Mouse (Mus musculus) right cerebral cortex, postnatal 10 days (tissue): ENCODE measurements around the gene Birc7.

ENCODE experiments used
- DNase-seq, 2 experiments: peaks; one replicate each; pipeline ENCODE4 v3.0.0; 2021; ENCODE audit warnings: low spot score in 2 of 2

Birc7 gene

DNA sequence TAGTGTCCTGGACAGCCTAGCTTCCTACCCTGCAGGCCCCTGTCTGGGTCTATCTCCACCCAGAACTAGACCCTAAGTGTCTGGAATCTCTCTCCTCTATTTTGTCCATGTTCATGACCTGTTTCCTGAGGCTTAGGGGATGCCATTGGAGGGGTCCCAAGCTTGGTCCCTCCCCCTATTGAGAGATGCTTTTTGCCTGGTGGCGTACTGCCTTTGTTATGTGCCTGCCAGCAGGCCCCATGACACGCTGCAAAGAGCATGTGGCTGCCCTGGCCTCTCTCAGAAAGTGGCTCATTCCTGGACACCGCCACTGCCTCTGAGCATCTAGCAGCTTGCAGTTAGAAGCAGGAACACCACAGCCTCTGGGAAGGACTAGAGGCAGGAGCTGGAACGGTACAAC lies at the start of gene Birc7:
Gene Birc7 (plus strand): TSS at position 301 of the 400 bp plus-strand sequence.
- DNase-seq: no peak

GRCm38 (mm10) chr2:180879365-180880067 lies 49.3 kb upstream of the Birc7 start:
- peak; percentile 90 to 95 for DNase-seq

DNA sequence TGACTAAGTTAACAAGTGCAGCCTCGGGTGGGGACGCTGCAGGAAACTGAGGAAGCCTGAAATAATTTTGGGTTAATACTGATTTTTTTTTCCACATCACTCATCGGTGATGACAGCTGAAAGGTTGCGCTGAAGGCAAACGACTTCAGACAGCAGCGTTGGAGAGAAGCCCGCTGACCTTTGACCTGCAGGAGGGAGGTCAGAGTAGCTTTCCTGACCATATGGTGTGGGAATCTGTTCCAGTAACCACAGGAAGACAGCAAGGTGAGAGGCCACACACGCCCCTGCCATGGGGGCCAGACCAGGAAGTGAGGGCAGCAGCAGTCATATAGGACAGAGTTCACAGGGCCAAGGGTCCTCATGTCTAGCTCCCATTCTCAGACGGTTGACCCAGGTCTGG lies 47.5 kb upstream of the Birc7 start:
- no peak for DNase-seq

DNA sequence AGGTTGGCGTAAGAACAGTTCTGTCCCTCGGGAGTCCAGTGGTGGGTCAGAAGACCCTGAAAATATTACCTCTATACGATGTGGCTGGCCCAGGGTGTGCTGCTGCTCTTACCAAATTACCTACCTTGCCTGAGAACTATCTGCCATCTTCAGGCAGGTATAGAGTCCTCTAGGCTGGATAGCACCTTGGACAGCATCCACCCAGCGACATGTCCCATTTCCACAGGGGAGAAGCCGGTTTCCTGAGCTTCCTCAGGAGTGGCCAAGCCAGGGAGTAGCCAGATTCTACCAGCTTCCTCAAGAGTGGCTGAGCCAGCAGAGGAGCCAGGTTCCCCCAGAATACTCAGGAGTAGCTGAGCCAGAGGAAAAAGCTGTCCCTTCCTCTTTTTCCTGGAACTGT lies 43.6 kb upstream of the Birc7 start:
- no peak for DNase-seq

DNA sequence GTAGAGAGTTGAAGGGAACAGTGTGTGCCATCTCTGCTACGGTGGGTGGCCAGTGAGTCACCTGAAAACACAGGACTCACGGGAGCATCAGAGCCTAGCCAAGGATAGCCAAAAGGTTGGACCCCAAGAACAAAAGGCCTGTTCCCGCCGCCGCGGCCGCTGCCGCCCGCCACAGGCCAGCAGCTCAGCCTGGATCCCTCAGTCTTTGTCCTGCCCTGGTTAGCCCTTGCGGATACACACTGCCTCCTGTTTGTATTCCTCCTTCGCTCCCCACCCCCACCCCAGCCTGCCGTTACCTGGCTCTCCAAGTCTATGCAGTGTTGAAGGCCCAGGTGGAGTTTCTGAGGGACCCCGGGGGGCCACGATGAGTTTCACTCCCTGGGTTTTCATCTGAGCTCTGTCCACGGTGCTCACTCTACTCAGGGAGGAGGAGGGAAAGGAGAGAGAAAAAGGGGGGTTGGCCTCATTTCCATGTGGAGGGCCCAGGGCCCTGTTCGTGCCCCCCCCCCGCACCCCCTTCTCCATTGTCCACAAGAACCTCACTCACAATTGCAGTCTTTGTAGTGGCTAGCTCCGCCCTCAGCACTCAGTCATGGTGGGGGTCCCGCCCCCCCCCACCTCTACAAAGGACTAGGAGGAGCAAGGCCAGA lies 39.4 kb upstream of the Birc7 start:
- DNase-seq: peak in 1 of 2 experiments; percentile 20

DNA sequence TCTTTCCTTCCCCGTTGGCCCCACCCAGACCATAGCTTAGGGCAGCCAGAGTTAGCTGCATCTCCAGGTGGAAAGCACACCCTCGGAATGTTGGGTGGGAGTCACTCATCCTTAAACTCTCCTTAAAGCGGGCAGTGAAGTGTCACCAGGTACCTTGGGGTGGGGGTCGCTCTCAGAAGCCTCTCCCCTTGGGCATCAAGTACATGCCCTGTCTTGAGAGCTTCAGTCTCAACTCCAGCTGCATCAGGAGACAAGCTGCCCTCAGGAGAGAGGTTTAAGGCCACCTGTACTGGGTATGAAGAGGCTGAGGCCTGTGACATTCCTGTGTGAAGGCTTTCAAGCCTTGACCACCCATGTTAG lies 38.9 kb upstream of the Birc7 start:
- DNase-seq: no peak

GRCm38 (mm10) chr2:180890422-180891074 lies 38.3 kb upstream of the Birc7 start:
- peak; percentile 52 to 70 for DNase-seq

GRCm38 (mm10) chr2:180891075-180891834 lies 37.6 kb upstream of the Birc7 start:
- peak; percentile 88 to 92 for DNase-seq

DNA sequence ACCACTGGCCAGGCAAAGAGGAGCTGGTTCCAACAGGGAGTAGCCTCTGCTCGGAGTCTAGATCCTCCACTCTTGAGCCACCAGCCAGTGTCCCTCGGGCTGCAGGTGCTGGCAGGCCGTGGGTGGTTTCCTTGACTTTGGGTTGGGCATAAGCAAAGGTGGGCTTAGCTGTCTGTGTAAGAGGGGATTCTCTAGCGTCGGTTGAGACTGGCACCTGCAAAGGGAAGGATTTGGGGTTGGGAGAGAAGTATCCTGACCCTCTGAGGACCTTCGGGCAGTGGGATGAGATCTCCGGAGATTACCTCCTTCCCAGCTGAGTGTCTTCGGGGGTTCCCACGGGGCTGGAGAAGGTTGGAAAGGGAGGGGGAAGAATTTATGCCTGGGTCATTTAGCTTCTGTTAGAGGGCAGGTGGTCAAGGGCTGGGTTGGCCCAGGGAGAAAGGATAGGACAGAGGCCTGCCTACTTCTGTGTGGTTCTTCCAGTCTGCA lies 36.9 kb upstream of the Birc7 start:
- peak in 1 of 2 experiments; percentile 41 for DNase-seq

- DNase-seq: peak; percentile 97
Observed at GRCm38 (mm10) chr2:180892841-180893521, 35.8 kb upstream of the Birc7 start.

DNA sequence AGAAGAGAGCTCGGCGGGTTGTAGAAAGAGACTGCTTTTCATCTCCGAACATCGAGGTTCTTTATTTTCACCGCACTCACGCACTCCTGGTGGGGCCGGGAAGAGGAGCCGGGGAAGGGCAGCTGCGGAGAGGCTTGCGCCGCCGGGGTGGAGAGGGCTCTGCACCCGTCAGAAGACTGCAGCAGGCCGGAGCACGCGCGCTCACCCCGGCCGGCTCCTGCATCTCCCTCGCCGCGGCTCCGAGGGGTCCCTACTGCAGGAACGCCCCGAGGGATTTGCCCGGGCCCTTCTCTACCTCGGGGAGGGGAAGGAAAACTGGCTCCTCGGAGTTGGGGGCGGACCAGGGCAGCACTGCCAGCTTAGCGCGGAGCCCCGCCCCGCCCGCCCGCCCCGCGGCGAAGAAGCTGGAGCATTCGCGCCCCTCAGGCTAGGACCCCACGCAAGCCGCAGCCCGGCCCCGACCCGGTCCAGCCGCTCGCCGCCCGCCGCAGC lies 35.2 kb upstream of the Birc7 start:
- DNase-seq: peak; percentile 66 to 67

DNA sequence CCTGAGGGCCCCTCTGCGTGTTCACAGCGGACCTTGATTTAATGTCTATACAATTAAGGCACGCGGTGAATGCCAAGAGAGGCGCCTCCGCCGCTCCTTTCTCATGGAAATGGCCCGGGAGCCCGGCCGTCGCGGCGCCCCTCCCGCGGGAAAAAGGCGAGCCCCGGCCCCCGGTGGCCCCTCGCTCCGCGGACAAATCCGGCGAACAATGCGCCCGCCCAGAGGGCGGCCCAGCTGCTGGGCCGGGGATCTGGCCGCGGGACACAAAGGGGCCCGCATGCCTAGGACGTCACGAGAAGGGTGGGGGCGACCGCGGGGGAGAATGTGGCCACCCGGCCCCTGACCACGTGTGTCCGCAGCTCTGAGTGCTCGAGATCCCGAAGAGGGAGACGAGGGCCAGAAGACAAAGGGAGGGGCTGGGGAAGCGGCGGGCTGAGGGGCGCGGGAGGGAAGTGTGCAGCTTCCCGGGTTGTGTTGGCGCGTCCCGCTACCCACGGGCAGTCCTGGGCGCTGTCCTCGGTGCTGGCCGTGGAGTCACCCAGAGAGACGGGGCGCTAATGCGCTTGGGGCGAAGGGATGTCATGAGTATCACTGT lies 34.7 kb upstream of the Birc7 start:
- DNase-seq: peak; percentile 71 to 78

DNA sequence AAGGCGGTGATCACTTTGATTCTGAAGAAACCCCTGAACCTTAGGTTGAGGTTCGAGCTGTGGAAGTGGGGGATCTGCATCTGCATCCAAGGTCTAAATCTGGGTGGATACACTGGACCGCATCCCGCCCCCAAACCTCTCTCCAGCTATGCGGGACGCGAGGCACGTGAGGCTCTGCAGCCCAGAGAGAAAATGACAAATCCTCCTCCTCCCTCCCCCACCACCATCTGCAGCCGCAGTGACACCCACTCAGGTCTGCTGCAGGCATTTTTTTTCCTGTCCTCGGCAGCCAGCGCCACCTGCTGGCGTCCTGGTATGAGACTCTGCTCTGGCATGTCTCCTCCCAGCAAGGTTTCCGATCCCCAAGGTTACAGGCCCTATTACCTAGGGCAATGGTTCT lies 34.1 kb upstream of the Birc7 start:
- peak; percentile 95 to 96 for DNase-seq

GRCm38 (mm10) chr2:180895321-180895720 lies 33.5 kb upstream of the Birc7 start:
- DNase-seq: peak; percentile 53 to 79

DNA sequence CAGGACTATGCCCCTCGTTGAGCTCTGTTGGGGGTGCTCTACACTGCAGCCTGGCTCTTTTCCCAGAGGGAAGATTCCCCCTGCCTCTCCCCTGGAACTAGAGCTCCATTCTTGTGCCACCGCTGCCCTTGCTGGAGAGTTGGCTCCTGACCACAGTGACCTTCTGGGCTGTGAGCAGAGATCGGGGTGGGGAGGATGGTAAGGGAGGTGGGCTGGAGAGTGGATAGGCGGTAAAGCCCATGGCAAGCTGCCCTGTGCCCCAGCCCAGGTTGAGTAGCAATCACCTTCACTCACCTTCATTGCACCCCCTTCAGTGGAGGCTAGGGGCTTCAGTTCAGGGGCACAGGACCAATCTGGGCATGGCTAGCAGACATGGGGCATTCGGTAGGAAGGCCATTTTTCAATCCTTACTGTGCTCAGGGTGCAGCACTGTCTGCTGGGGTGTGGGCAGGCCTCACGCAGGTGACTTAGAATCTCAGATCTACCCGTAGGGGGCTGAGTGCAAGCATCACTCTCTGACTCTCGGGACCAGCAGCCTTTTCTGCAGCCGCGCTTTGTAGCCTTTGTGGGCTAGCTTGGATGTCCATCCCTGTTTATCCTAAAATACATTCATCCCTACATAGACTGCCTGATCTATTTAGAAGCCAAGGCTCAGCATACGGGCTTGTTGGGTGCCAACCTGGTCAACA lies 32.8 kb upstream of the Birc7 start:
- DNase-seq: peak; percentile 52 to 68

GRCm38 (mm10) chr2:180896819-180897625 lies 31.8 kb upstream of the Birc7 start:
- peak; percentile 64 to 72 for DNase-seq

DNA sequence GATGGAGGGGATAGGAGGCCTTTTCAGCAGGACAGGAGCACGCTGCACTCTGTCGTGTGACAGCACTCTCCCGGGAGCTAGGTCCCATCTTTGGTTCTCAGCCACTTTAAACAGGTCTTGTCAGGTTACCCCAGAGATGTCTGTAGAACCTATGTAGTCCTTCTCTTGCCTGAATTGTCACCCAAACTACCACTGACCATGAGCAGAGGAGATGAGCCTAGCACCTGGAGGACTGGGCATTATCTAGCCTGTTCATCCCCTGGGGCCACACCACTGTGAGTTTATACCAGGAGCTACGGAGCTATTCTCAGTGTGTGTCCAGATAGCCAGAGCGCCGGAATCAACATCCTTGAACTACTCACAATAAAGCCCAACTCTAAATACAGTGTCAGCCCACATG lies 31.0 kb upstream of the Birc7 start:
- no peak for DNase-seq

GRCm38 (mm10) chr2:180902086-180902485 lies 26.7 kb upstream of the Birc7 start:
- no peak for DNase-seq

- DNase-seq: peak in 1 of 2 experiments; percentile 28
Observed at GRCm38 (mm10) chr2:180904435-180905208, 24.2 kb upstream of the Birc7 start.
